Mouse (Mus musculus) large intestine, adult 2 months (tissue): ENCODE measurements around the gene Ascc2. TPM values are rescaled to one million over a fixed set of nuclear protein-coding genes. Genes with fewer than 3 reads are reported as not detected.

Experiments used
- DNase-seq: peaks from one replicate; pipeline ENCODE4 v3.0.0-alpha.2; 2012; ENCODE audit warnings: low read depth, low spot score
- WGBS: fragments of 180-500 bp; shearing (Covaris S2); methylation state at CpG from one replicate; pipeline ENCODE4 v1.1.7; 2018; 5-methylcytosine and 5-hydroxymethylcytosine counted together
- polyA plus RNA-seq: library from polyadenylated mRNA; depleted of rRNA; stranded (reverse); fragments of >200 nt; gene quantifications from 2 replicates; pipeline ENCODE4 v1.2.3, GENCODE M21; 2012; rRNA removed

Gene Ascc2
- polyA plus RNA-seq, 1 experiment: 16.8 TPM

- no peak for DNase-seq
Measured at GRCm38 (mm10) chr11:4712822-4713221, 75.3 kb downstream of the Ascc2 start.

- WGBS: 78% methylated on average over 4 of the region's 4 CpGs
- DNase-seq: no peak
Measured at GRCm38 (mm10) chr11:4714727-4715126, 77.2 kb downstream of the Ascc2 start.

- 72% methylated on average over 4 of the region's 4 CpGs for WGBS
- no peak for DNase-seq
Measured at GRCm38 (mm10) chr11:4715596-4715995, 78.0 kb downstream of the Ascc2 start.

GRCm38 (mm10) chr11:4716530-4717236 is 79.1 kb downstream of the Ascc2 start:
- 80% methylated on average over 5 of the region's 5 CpGs for WGBS

GRCm38 (mm10) chr11:4718548-4718947 is 81.0 kb downstream of the Ascc2 start:
- no peak for DNase-seq
- WGBS: 79% methylated on average over 5 of the region's 5 CpGs

More at GRCm38 (mm10) chr11:4716530-4717236, 79.1 kb downstream of the Ascc2 start:
- DNase-seq: no peak

GRCm38 (mm10) chr11:4719961-4720360 is 82.4 kb downstream of the Ascc2 start:
- 96% methylated on average over 9 of the region's 9 CpGs for WGBS
- DNase-seq: no peak

- DNase-seq: no peak
- WGBS: 67% methylated on average over 11 of the region's 11 CpGs
Measured at GRCm38 (mm10) chr11:4720393-4720792, 82.8 kb downstream of the Ascc2 start.

- 36% methylated on average over 7 of the region's 7 CpGs for WGBS
- no peak for DNase-seq
Measured at GRCm38 (mm10) chr11:4720900-4721580, 83.5 kb downstream of the Ascc2 start.

GRCm38 (mm10) chr11:4721728-4722127 is 84.2 kb downstream of the Ascc2 start:
- 79% methylated on average over 8 of the region's 8 CpGs for WGBS
- no peak for DNase-seq

- no peak for DNase-seq
- 21% methylated on average over 12 of the region's 12 CpGs for WGBS
Measured at GRCm38 (mm10) chr11:4729603-4730002, 92.1 kb downstream of the Ascc2 start.

GRCm38 (mm10) chr11:4730096-4730495 is 92.5 kb downstream of the Ascc2 start:
- WGBS: 40% methylated on average over 6 of the region's 6 CpGs
- DNase-seq: no peak

- DNase-seq: no peak
- WGBS: 88% methylated on average over 5 of the region's 5 CpGs
Measured at GRCm38 (mm10) chr11:4730913-4731312, 93.4 kb downstream of the Ascc2 start.

GRCm38 (mm10) chr11:4731781-4732180 is 94.2 kb downstream of the Ascc2 start:
- WGBS: 88% methylated on average over 7 of the region's 7 CpGs
- DNase-seq: no peak

GRCm38 (mm10) chr11:4734179-4734578 is 96.6 kb downstream of the Ascc2 start:
- no peak for DNase-seq
- 66% methylated on average over 12 of the region's 12 CpGs for WGBS

Other genes starting within 250 kb of the Ascc2 start
- 0.09 and 0.14 TPM in 2 replicates for gene Hormad2, start 196.6 kb upstream of the Ascc2 start, polyA plus RNA-seq
- gene Mtmr3, start 42.9 kb upstream of the Ascc2 start, polyA plus RNA-seq: 18.1 and 25.1 TPM in 2 replicates
- not detected in 2 replicates for gene Gm11032, start 17.7 kb upstream of the Ascc2 start, polyA plus RNA-seq
- gene Uqcr10, start 66.6 kb downstream of the Ascc2 start, polyA plus RNA-seq: 1,330 and 1,518 TPM in 2 replicates
- gene Zmat5, start 66.9 kb downstream of the Ascc2 start, polyA plus RNA-seq: 51.7 and 52.4 TPM in 2 replicates
- gene Cabp7, start 109.0 kb downstream of the Ascc2 start, polyA plus RNA-seq: 0.04 TPM in 1 of 2 replicates, not detected in the other
- gene Nf2, start 211.8 kb downstream of the Ascc2 start, polyA plus RNA-seq: 35.6 and 53.5 TPM in 2 replicates
- 26.4 and 70.0 TPM in 2 replicates for gene Nipsnap1, start 236.2 kb downstream of the Ascc2 start, polyA plus RNA-seq